Mouse (Mus musculus) lung, postnatal 25 days (tissue): ENCODE measurements around the gene Lmf2.

ENCODE experiments used
- DNase-seq: peaks from one replicate; pipeline ENCODE4 v3.0.0; 2022; ENCODE audit warnings: low spot score

Gene Lmf2

GRCm38 (mm10) chr15:89355241-89356187 is at the start of gene Lmf2, which contains the start of gene Ncaph2:
Gene Lmf2 (minus strand): TSS chr15:89355659.
Gene Ncaph2 (plus strand): TSS chr15:89355719.
- DNase-seq, result peak; percentile 95

GRCm38 (mm10) chr15:89404831-89405623 is 49.6 kb upstream of the Lmf2 start:
- no peak for DNase-seq

- DNase-seq, result no peak
Observed at GRCm38 (mm10) chr15:89402471-89402870, 47.0 kb upstream of the Lmf2 start.

- no peak for DNase-seq
Observed at GRCm38 (mm10) chr15:89399716-89400115, 44.3 kb upstream of the Lmf2 start.

- no peak for DNase-seq
Observed at GRCm38 (mm10) chr15:89398146-89398545, 42.7 kb upstream of the Lmf2 start.

GRCm38 (mm10) chr15:89396883-89397282 is 41.4 kb upstream of the Lmf2 start:
- no peak for DNase-seq

GRCm38 (mm10) chr15:89390081-89390480 is 34.6 kb upstream of the Lmf2 start:
- DNase-seq, result no peak

GRCm38 (mm10) chr15:89387127-89387526 is 31.7 kb upstream of the Lmf2 start:
- DNase-seq, result no peak

- DNase-seq, result no peak
Observed at GRCm38 (mm10) chr15:89384617-89385016, 29.2 kb upstream of the Lmf2 start, which contains the start of gene Klhdc7b. Gene Klhdc7b (plus strand): TSS chr15:89384917.

GRCm38 (mm10) chr15:89379429-89379828 is 24.0 kb upstream of the Lmf2 start:
- no peak for DNase-seq

GRCm38 (mm10) chr15:89378831-89379401 is 23.5 kb upstream of the Lmf2 start, which contains the start of gene Odf3b:
Gene Odf3b (minus strand): TSS chr15:89379282.
- peak; percentile 42 for DNase-seq

- DNase-seq, result no peak
Observed at GRCm38 (mm10) chr15:89377938-89378828, 22.7 kb upstream of the Lmf2 start.

GRCm38 (mm10) chr15:89377362-89377761 is 21.9 kb upstream of the Lmf2 start:
- no peak for DNase-seq

GRCm38 (mm10) chr15:89376957-89377356 is 21.5 kb upstream of the Lmf2 start, which contains the start of gene Tymp:
Gene Tymp (minus strand): TSS chr15:89377039.
- DNase-seq, result no peak

GRCm38 (mm10) chr15:89376040-89376439 is 20.6 kb upstream of the Lmf2 start:
- no peak for DNase-seq

- DNase-seq, result no peak
Observed at GRCm38 (mm10) chr15:89374801-89375534, 19.5 kb upstream of the Lmf2 start.

- DNase-seq, result no peak
Observed at GRCm38 (mm10) chr15:89374340-89374739, 18.9 kb upstream of the Lmf2 start.

- DNase-seq, result peak; percentile 92
Observed at GRCm38 (mm10) chr15:89373762-89374248, 18.3 kb upstream of the Lmf2 start, which contains the start of gene Sco2. Gene Sco2 (minus strand): TSS chr15:89373846.

GRCm38 (mm10) chr15:89373027-89373761 is 17.7 kb upstream of the Lmf2 start:
- peak; percentile 88 for DNase-seq
